Mouse (Mus musculus): ENCODE measurements at regions not wholly inside any gene's neighbourhood (a gene's known extent, or its start where the extent isn't known, plus 50 kb on each side); places are given as distances from the start of the nearest gene placed in this dataset.

- TF ChIP-seq CTCF (IDR thresholded peaks at IDR 0.05; ENCODE audit: low read depth, low read length) (no peak), POLR2A (IDR thresholded peaks at IDR 0.05; ENCODE audit: borderline replicate concordance, low read depth, low read length) (no peak)
These were observed 139.1 kb downstream of the Vegfa start for GRCm38 (mm10) chr17:45893094-45893493.
